Mouse (Mus musculus) neural tube, embryonic 11.5 days (tissue): ENCODE measurements around the gene Rbm8a2. TPM values are rescaled to one million over a fixed set of nuclear protein-coding genes. Genes with fewer than 3 reads are reported as not detected.
"Not testable (repeated sequence)": the region's sequence is repeated elsewhere in the genome, so short reads cannot be mapped to it uniquely, and the experiment has no call there.

ENCODE experiments used
- ATAC-seq: fragments of 200-750 bp; cut with Nextera tagmentation; 2 replicates; pipeline ENCODE4 v1.8.0; 2017; ENCODE audit warnings: moderate number of reproducible peaks, mild to moderate bottlenecking, moderate TSS enrichment, moderate library complexity; ENCODE audit not compliant: insufficient read depth, low FRiP score, low TSS enrichment
- DNase-seq: peaks from one replicate; pipeline ENCODE4 v3.0.0-alpha.2; 2015; ENCODE audit warnings: low spot score
- H3K27ac ChIP-seq: fragments of 300-500 bp; sonication (generic); 2 replicates; pipeline ENCODE4 v1.5.1; 2014; ENCODE audit warnings: low read depth, mild to moderate bottlenecking, low read length
- H3K27me3 ChIP-seq: fragments of 300-500 bp; sonication (generic); 2 replicates; pipeline ENCODE4 v1.6.1; 2014; ENCODE audit warnings: mild to moderate bottlenecking, low read length, mixed read lengths; ENCODE audit not compliant: control insufficient read depth, insufficient read depth
- H3K36me3 ChIP-seq: fragments of 300-500 bp; sonication (generic); 2 replicates; pipeline ENCODE4 v1.6.1; 2014; ENCODE audit warnings: mild to moderate bottlenecking, low read length, moderate library complexity, mixed read lengths; ENCODE audit not compliant: control insufficient read depth, insufficient read depth
- H3K4me1 ChIP-seq: fragments of 300-500 bp; sonication (generic); 2 replicates; pipeline ENCODE4 v1.6.1; 2014; ENCODE audit warnings: low read length, mixed read lengths; ENCODE audit not compliant: control insufficient read depth, insufficient read depth
- H3K4me2 ChIP-seq: fragments of 300-500 bp; sonication (generic); 2 replicates; pipeline ENCODE4 v1.6.1; 2014; ENCODE audit warnings: low read depth, mild to moderate bottlenecking, moderate library complexity
- H3K4me3 ChIP-seq: fragments of 300-500 bp; sonication (generic); 2 replicates; pipeline ENCODE4 v1.5.1; 2014; ENCODE audit warnings: low read depth, low read length
- H3K9ac ChIP-seq: fragments of 300-500 bp; sonication (generic); 2 replicates; pipeline ENCODE4 v1.6.1; 2014; ENCODE audit warnings: mild to moderate bottlenecking, low read length
- H3K9me3 ChIP-seq: fragments of 300-500 bp; sonication (generic); 2 replicates; pipeline ENCODE4 v1.6.1; 2016; ENCODE audit warnings: low read length; ENCODE audit not compliant: control insufficient read depth
- WGBS: fragments of 180-500 bp; shearing (Covaris S2); extraction: QIAGEN DNeasy Blood & Tissue Kit; methylation state at CpG from one replicate; pipeline ENCODE4 v1.1.7; 2014; 5-methylcytosine and 5-hydroxymethylcytosine counted together
- polyA plus RNA-seq: library from polyadenylated mRNA; unstranded; fragments of >200 nt; fragmentation: Nextera tagmentation; extraction: Ambion mirVana; gene quantifications from 2 replicates; pipeline ENCODE4 v1.2.1, GENCODE M21; 2014

Gene Rbm8a2
- polyA plus RNA-seq, result 0.68 and 0.82 TPM in 2 replicates

DNA sequence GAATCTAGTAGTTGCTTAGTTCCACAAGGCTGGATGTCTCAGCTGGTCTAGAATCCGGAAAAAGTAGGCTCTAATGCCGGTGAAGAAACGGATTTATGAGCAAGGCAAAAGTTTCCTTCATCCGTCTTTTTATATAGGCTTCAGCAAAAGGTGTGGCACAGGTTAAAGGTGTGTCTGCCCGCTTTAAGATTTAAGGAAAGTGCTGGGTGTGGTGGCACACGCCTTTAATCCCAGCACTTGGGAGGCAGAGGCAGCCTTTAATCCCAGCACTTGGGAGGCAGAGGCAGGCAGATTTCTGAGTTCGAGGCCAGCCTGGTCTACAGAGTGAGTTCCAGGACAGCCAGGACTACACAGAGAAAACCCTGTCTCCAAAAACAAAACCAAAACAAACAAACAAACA lies at the start of gene Rbm8a2:
Rbm8a2 (minus strand) TSS at position 101 of the 400 bp plus-strand sequence.
- not testable (repeated sequence) for H3K4me1 ChIP-seq, H3K4me2 ChIP-seq, H3K9me3 ChIP-seq, H3K4me3 ChIP-seq, DNase-seq, H3K27me3 ChIP-seq, H3K27ac ChIP-seq, H3K36me3 ChIP-seq, ATAC-seq, H3K9ac ChIP-seq
- WGBS, result 95% methylated on average over 7 of the region's 7 CpGs

DNA sequence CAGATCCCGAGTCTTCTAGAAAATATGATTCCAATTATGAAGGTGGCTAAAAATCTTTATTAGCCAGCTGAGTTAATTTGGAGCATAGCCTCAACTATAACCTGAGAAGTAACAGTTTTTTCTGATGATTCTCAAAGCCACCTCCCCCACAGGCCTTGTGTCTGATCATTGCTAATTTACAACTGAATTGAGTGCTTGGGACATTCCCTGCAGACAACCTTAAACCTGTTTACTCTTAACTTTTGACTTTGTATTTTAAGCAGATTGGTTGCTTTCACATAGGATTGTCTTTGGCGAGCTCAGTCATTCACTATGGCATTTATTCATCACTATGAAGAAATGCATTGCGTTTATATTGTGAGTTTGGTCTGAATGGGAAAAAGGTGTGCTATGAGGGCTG lies 49.5 kb upstream of the Rbm8a2 start:
- no peak for ATAC-seq
- no peaks in the 10 kb centered on the region for H3K9me3 ChIP-seq
- no peak overlapping the region for H3K4me2 ChIP-seq
- H3K4me1 ChIP-seq, result no peaks in the 10 kb centered on the region
- 63% methylated on average over 3 of the region's 3 CpGs for WGBS
- no peaks in the 10 kb centered on the region for H3K36me3 ChIP-seq
- DNase-seq, result no peak
- H3K27ac ChIP-seq, result no peak overlapping the region
- no peak overlapping the region for H3K4me3 ChIP-seq
- no peak overlapping the region for H3K9ac ChIP-seq
- H3K27me3 ChIP-seq, result no peaks in the 10 kb centered on the region

- Histone ChIP-seq H3K9me3 (no peaks in the 10 kb centered on the region), H3K4me2 (no peak overlapping the region), H3K4me1 (no peaks in the 10 kb centered on the region), H3K27ac (no peak overlapping the region), H3K36me3 (no peaks in the 10 kb centered on the region), H3K9ac (no peak overlapping the region), H3K27me3 (no peaks in the 10 kb centered on the region), H3K4me3 (no peak overlapping the region)
- DNase-seq (no peak), ATAC-seq (no peak)
- 55% methylated on average over 1 of the region's 1 CpGs for WGBS
Measured at GRCm38 (mm10) chr1:176024501-176024900, 45.6 kb upstream of the Rbm8a2 start.

GRCm38 (mm10) chr1:176018523-176018922 lies 39.6 kb upstream of the Rbm8a2 start:
- ATAC-seq, result no peak
- no peaks in the 10 kb centered on the region for H3K9me3 ChIP-seq
- H3K9ac ChIP-seq, result no peak overlapping the region
- DNase-seq, result no peak
- H3K4me1 ChIP-seq, result 0 out of 2 replicates have a peak, but pooled peaks cover 1% of the 10 kb centered on the region
- H3K27me3 ChIP-seq, result no peaks in the 10 kb centered on the region
- H3K4me2 ChIP-seq, result no peak overlapping the region
- no peak overlapping the region for H3K27ac ChIP-seq
- H3K4me3 ChIP-seq, result no peak overlapping the region
- WGBS, result 86% methylated on average over 3 of the region's 3 CpGs
- H3K36me3 ChIP-seq, result no peaks in the 10 kb centered on the region

DNA sequence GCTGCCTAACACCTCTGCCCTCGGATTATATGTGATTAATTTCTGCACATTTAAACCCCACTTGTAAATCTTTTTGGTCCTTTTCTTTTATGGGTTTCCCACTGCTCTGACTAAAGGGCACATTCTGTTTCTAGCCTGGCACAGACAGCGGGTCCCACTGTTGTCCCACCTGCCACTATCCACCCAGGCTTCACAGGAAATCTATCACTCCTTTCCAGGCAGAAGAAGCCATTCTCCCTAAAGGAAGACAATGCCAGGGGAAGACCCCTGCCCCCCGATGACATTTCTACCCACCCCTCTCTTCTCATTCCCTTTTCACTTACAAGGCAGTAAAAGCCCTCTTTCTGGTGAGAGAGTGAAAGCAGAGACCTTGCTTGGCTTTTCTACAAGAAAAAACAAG lies 37.2 kb upstream of the Rbm8a2 start:
- Histone ChIP-seq H3K27me3 (no peaks in the 10 kb centered on the region), H3K4me1 (0 out of 2 replicates have a peak, but pooled peaks cover 3% of the 10 kb centered on the region), H3K9ac (no peak overlapping the region), H3K4me3 (no peak overlapping the region), H3K36me3 (no peaks in the 10 kb centered on the region), H3K4me2 (no peak overlapping the region), H3K27ac (no peak overlapping the region), H3K9me3 (no peaks in the 10 kb centered on the region)
- 31% methylated on average over 3 of the region's 3 CpGs for WGBS
- no peak; the same call in 1 of the 2 replicates for ATAC-seq
- DNase-seq, result no peak

- DNase-seq (peak; percentile 27), ATAC-seq (peak; percentile 79)
- Histone ChIP-seq H3K4me2 (no peak overlapping the region), H3K4me1 (0 out of 2 replicates have a peak, but pooled peaks cover 3% of the 10 kb centered on the region), H3K4me3 (no peak overlapping the region), H3K9ac (no peak overlapping the region), H3K27ac (no peak overlapping the region), H3K36me3 (no peaks in the 10 kb centered on the region), H3K9me3 (no peaks in the 10 kb centered on the region), H3K27me3 (no peaks in the 10 kb centered on the region)
- WGBS, result 28% methylated on average over 3 of the region's 3 CpGs
Measured at GRCm38 (mm10) chr1:176013497-176014268, 34.8 kb upstream of the Rbm8a2 start.

- Histone ChIP-seq H3K4me2 (no peak overlapping the region), H3K27ac (no peak overlapping the region), H3K4me1 (0 out of 2 replicates have a peak, but pooled peaks cover 3% of the 10 kb centered on the region), H3K27me3 (no peaks in the 10 kb centered on the region), H3K9me3 (no peaks in the 10 kb centered on the region), H3K36me3 (no peaks in the 10 kb centered on the region), H3K4me3 (no peak overlapping the region), H3K9ac (no peak overlapping the region)
- DNase-seq, result no peak
- ATAC-seq, result no peak
Measured at GRCm38 (mm10) chr1:176011535-176011934, 32.6 kb upstream of the Rbm8a2 start.

DNA sequence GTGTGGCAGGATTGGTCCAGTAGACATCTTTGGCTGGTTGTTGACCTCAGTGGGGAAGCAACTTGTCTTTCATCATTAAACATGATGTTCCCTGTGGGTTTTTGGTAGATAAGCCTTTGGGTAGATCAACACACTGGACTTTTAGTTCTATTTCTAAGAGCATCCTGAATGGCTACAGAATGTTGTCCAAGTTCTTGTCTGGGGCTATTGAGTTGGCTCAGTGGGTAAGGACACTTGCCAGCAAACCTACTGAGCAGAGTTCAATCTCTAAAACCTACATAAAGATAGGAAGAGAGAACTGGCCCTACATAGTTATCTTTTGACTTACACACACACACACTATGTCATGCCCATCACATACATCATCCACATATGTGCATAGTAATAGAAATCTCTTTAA lies 32.2 kb upstream of the Rbm8a2 start:
- Histone ChIP-seq H3K4me3 (no peak overlapping the region), H3K4me1 (0 out of 2 replicates have a peak, but pooled peaks cover 3% of the 10 kb centered on the region), H3K36me3 (no peaks in the 10 kb centered on the region), H3K9ac (no peak overlapping the region), H3K27ac (no peak overlapping the region), H3K9me3 (no peaks in the 10 kb centered on the region), H3K27me3 (no peaks in the 10 kb centered on the region), H3K4me2 (no peak overlapping the region)
- no peak for ATAC-seq
- DNase-seq, result no peak

- Histone ChIP-seq H3K27ac (no peak overlapping the region), H3K9ac (no peak overlapping the region), H3K9me3 (no peaks in the 10 kb centered on the region), H3K4me3 (no peak overlapping the region), H3K4me1 (0 out of 2 replicates have a peak, but pooled peaks cover under 1% of the 10 kb centered on the region), H3K27me3 (no peaks in the 10 kb centered on the region), H3K36me3 (no peaks in the 10 kb centered on the region), H3K4me2 (no peak overlapping the region)
- ATAC-seq (no peak), DNase-seq (no peak)
- 87% methylated on average over 2 of the region's 2 CpGs for WGBS
Measured at GRCm38 (mm10) chr1:176008411-176008810, 29.5 kb upstream of the Rbm8a2 start.
